Mouse (Mus musculus) CH12.LX (cell line): ENCODE results near the gene Angptl7.

ENCODE experiments used
- CHD1 ChIP-seq: IDR thresholded peaks from 2 replicates; pipeline ENCODE4 v1.6.1; 2012; ENCODE audit warnings: low read depth, low read length, improper control_type of control experiment, inconsistent platforms
- CHD2 ChIP-seq: IDR thresholded peaks from 2 replicates; pipeline ENCODE4 v1.6.1; 2011; ENCODE audit warnings: low read length, improper control_type of control experiment
- CTCF ChIP-seq, 2 experiments: IDR thresholded peaks in 1 of 2; conservative IDR thresholded peaks in 1 of 2; 2 replicates each; pipeline ENCODE4 v1.5.1; 2011 to 2012; ENCODE audit warnings: low read depth in 2 of 2, low read length in 2 of 2, improper control_type of control experiment in 1 of 2, inconsistent platforms in 1 of 2, mild to moderate bottlenecking in 1 of 2, moderate library complexity in 1 of 2
- EP300 ChIP-seq: IDR thresholded peaks from 2 replicates; pipeline ENCODE4 v1.6.1; 2011; ENCODE audit warnings: low read length, improper control_type of control experiment
- KAT2A ChIP-seq: IDR thresholded peaks from 2 replicates; pipeline ENCODE4 v1.6.1; 2012; ENCODE audit warnings: low read length, improper control_type of control experiment, inconsistent platforms; ENCODE audit not compliant: insufficient replicate concordance
- MAX ChIP-seq: IDR thresholded peaks from 2 replicates; pipeline ENCODE4 v1.6.1; 2011; ENCODE audit warnings: low read length, improper control_type of control experiment
- PAX5 ChIP-seq: IDR thresholded peaks from 2 replicates; pipeline ENCODE4 v1.6.1; 2012; ENCODE audit warnings: low read length, inconsistent platforms, mixed read lengths
- POLR2AphosphoS2 ChIP-seq: IDR thresholded peaks from 2 replicates; pipeline ENCODE4 v1.6.1; 2011; ENCODE audit warnings: low read depth, low read length, improper control_type of control experiment
- RAD21 ChIP-seq: IDR thresholded peaks from 2 replicates; pipeline ENCODE4 v1.6.1; 2011; ENCODE audit warnings: low read depth, mild to moderate bottlenecking, low read length, improper control_type of control experiment, moderate library complexity
- SIN3A ChIP-seq: IDR thresholded peaks from 2 replicates; pipeline ENCODE4 v1.6.1; 2012; ENCODE audit warnings: low read length, improper control_type of control experiment, inconsistent platforms
- USF1 ChIP-seq: IDR thresholded peaks from 2 replicates; pipeline ENCODE4 v1.6.1; 2014; ENCODE audit warnings: low read depth, mild to moderate bottlenecking, inconsistent platforms, low read length, improper control_type of control experiment
- ZKSCAN1 ChIP-seq: IDR thresholded peaks from 2 replicates; pipeline ENCODE4 v1.6.1; 2012; ENCODE audit warnings: low read depth, inconsistent platforms, low read length, improper control_type of control experiment, borderline replicate concordance

DNA sequence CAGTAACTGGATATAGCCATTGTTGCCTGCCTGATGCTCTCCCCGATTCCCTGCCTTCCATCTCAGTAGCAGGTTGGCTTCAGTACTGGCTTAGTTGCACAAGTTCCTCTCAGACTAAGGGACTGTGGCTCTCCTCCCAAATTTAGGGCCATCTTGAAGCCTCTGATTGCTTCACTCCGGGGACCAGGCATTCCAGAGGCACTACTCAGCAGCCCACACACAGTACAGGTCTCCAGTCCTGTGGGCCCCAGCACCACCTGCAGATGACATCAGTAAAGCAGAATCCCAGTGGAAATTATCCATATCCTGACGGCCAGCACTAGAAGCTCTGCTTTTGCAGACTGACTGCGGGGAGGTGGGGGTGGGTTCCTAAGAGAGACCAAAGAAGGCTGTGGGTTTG is 10.4 kb upstream of the Angptl7 start:
- no peak for TF ChIP-seq KAT2A
- TF ChIP-seq SIN3A: no peak
- TF ChIP-seq USF1: no peak
- TF ChIP-seq EP300: no peak
- no peak for TF ChIP-seq CTCF (conservative IDR thresholded peaks at IDR 0.05 in 1 of 2, IDR thresholded peaks at IDR 0.05 in 1 of 2; ENCODE audit: low read depth in 2 of 2, low read length in 2 of 2)
- TF ChIP-seq POLR2AphosphoS2: no peak
- no peak for TF ChIP-seq ZKSCAN1
- TF ChIP-seq CHD1: no peak
- no peak for TF ChIP-seq RAD21
- TF ChIP-seq CHD2: no peak
- no peak for TF ChIP-seq MAX
- no peak for TF ChIP-seq PAX5
